Mouse (Mus musculus): ENCODE data around the gene Usp25. TPM values are rescaled to one million over a fixed set of nuclear protein-coding genes. Genes with fewer than 3 reads are reported as not detected.

Gene Usp25
- polyA plus RNA-seq, 1 experiment from 2014 or later: 27.9 TPM

DNA sequence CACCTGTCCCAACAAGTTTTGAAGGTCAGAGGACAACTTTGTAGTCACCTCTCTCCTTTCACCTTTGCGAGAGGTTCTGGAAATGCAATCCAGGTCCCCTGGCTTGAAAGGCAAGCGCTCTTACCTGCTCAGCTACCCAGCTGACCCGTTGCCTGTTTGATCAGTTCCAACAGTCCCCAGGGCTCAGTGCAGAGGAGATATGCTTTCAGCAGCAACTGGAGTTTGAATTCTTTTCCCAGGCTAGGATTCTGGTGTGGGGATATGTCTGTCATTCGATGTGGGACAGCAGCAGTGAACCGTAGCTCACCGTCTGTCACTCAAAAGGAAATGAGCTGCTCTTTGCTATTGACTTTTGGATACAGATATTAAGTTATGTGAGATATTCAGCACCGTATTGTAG is 4.4 kb downstream of the Usp25 start:
- Histone ChIP-seq H3K4me3 (replicated peaks) (no peak overlapping the region), H3K27ac (no peak overlapping the region), H3K36me3 (no peaks in the 10 kb centered on the region), H3K27me3 (replicated peaks) (no peaks in the 10 kb centered on the region), H3K4me1 (peaks cover 6% of the 10 kb centered on the region), H3K9ac (no peak overlapping the region), H3K9me3 (no peaks in the 10 kb centered on the region), H3K4me2 (no peak overlapping the region)
- ATAC-seq (ENCODE audit: insufficient read depth, low FRiP score, low read depth): no peak
- WGBS: 77% methylated on average over 7 of the region's 7 CpGs

DNA sequence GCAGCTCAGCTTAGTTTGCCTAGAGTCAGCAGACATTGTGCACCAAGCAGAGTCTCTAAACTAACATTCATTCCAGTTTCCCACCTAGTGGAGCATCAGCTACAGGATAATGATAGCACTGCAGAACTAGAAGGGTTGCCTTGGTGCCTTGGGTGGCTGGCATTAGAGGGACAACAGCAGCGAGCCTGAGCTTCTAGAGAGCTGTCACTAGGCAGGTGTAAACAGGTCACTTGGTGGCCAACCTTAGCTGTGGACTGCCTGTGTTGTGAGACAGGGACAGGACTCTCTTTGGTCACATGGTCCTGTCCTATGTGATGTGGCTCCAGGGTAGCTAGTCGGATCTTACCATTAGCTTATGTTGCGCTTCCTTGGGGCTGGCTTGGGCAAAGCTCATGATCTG is 6.7 kb downstream of the Usp25 start:
- no peak overlapping the region for H3K4me2 ChIP-seq
- no peak for ATAC-seq (ENCODE audit: insufficient read depth, low FRiP score, low read depth)
- H3K9me3 ChIP-seq: no peaks in the 10 kb centered on the region
- H3K4me3 ChIP-seq (replicated peaks): no peak overlapping the region
- H3K27me3 ChIP-seq (replicated peaks): no peaks in the 10 kb centered on the region
- no peak overlapping the region for H3K9ac ChIP-seq
- peaks cover 6% of the 10 kb centered on the region for H3K4me1 ChIP-seq
- WGBS: 71% methylated on average over 3 of the region's 3 CpGs
- no peak overlapping the region for H3K27ac ChIP-seq
- H3K36me3 ChIP-seq: peaks cover 10% of the 10 kb centered on the region

GRCm38 (mm10) chr16:77023627-77024379 is 10.3 kb downstream of the Usp25 start:
- Histone ChIP-seq H3K36me3 (peaks cover 12% of the 10 kb centered on the region), H3K4me2 (no peak overlapping the region), H3K4me1 (peaks cover 17% of the 10 kb centered on the region), H3K9me3 (no peaks in the 10 kb centered on the region), H3K4me3 (replicated peaks) (no peak overlapping the region), H3K9ac (no peak overlapping the region), H3K27me3 (replicated peaks) (no peaks in the 10 kb centered on the region), H3K27ac (no peak overlapping the region)
- 80% methylated on average over 7 of the region's 7 CpGs for WGBS
- ATAC-seq (ENCODE audit: insufficient read depth, low FRiP score, low read depth): no peak

DNA sequence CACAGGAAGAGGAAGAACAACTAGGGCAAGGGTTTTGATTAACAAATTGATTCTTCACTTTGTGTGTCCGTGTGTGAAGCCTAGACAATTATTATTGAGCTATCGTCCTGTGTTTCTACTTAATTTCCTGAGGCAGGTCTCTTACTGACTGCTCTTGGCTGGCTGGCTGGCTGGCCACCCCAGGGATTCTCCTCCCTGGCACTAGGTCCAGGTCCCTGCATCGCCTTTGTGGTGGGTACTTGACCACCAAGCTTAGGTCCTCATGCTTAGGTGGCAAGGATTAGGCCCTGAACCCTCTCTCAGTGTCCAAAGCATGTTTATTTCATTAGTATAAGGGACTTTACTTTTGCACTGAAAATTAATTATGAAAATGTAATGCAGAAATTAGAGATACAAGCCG is 12.6 kb downstream of the Usp25 start:
- H3K4me1 ChIP-seq: peaks cover 23% of the 10 kb centered on the region
- no peak for ATAC-seq (ENCODE audit: insufficient read depth, low FRiP score, low read depth)
- no peak overlapping the region for H3K9ac ChIP-seq
- no peak overlapping the region for H3K27ac ChIP-seq
- WGBS: 92% methylated on average over 4 of the region's 4 CpGs
- H3K4me3 ChIP-seq (replicated peaks): no peak overlapping the region
- H3K4me2 ChIP-seq: no peak overlapping the region
- H3K27me3 ChIP-seq (replicated peaks): no peaks in the 10 kb centered on the region
- H3K9me3 ChIP-seq: no peaks in the 10 kb centered on the region
- peaks cover 12% of the 10 kb centered on the region for H3K36me3 ChIP-seq

DNA sequence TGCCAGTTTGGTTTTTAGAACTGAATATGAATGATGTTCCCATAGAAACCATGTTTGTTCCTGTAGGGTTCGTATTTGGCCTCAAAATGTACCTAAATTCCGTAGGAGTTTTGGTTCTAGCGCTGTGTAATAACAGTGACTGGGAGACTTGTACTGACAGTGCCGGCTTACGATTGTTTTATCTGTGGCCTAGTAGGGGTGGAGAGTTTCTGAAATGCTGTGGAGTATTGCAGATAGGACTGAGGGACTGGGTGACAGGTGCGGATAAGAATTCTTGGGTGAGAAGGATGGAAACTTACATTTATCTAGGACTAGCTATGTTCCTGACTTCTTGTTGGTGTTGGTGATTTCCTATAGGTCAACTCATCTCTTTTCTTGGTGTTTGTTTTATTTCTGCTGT is 13.4 kb downstream of the Usp25 start:
- peak; percentile 93 for ATAC-seq (ENCODE audit: insufficient read depth, low FRiP score, low read depth)
- 83% methylated on average over 6 of the region's 6 CpGs for WGBS
- H3K27ac ChIP-seq: no peak overlapping the region

GRCm38 (mm10) chr16:77027976-77028686 is 14.6 kb downstream of the Usp25 start:
- Histone ChIP-seq H3K36me3 (peaks cover 12% of the 10 kb centered on the region), H3K9ac (no peak overlapping the region), H3K4me2 (peak overlapping the region; percentile 43), H3K27me3 (replicated peaks) (no peaks in the 10 kb centered on the region), H3K27ac (peak overlapping the region; percentile 41; the same call in 1 of the 2 replicates), H3K9me3 (no peaks in the 10 kb centered on the region), H3K4me3 (replicated peaks) (no peak overlapping the region; the same call in 1 of the 2 replicates), H3K4me1 (peaks cover 23% of the 10 kb centered on the region)
- ATAC-seq (ENCODE audit: insufficient read depth, low FRiP score, low read depth): no peak
- WGBS: 52% methylated on average over 14 of the region's 14 CpGs

More for the DNA sequence above, 13.4 kb downstream of the Usp25 start:
- Histone ChIP-seq H3K9ac (no peak overlapping the region), H3K27me3 (replicated peaks) (no peaks in the 10 kb centered on the region), H3K4me2 (no peak overlapping the region), H3K4me3 (replicated peaks) (no peak overlapping the region), H3K4me1 (peaks cover 23% of the 10 kb centered on the region), H3K9me3 (no peaks in the 10 kb centered on the region), H3K36me3 (peaks cover 12% of the 10 kb centered on the region)

DNA sequence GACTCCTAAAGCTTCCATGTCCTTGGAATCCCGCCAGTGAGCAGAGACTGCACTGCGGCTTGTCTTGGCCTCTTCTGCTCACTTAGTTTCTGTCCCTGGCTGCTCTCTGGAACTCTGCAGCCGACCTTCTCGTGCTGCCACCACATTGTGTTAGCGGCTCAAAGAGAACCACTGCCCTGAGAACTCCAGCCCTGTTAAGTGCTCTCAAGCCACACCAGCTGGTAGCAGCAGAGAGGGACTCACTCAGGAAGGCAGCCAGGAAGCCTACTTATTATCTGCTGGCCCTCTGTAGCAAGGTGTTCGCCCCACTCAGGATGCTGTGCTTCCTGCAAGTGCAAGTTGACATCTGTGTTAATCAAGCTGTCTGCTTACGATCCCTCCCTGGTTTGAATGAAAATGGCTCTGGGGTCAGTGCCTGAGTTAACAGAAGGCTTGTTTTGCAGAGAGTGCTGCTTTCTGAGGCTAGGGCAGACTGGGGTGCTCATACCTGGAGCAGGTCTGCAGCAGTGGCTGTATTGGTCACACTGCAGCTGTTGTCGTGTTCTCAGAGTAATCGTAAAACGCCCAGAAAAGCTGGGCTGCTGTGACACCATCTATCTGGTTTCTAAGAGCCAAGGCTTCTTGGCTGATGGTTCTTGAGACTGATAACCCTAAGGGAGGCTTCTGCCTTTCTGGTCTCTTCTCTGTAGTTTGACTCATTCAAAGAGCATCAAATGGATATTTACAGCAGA is 15.3 kb downstream of the Usp25 start:
- WGBS: 47% methylated on average over 10 of the region's 10 CpGs
- no peak overlapping the region; the same call in 1 of the 2 replicates for H3K4me3 ChIP-seq (replicated peaks)
- H3K9me3 ChIP-seq: no peaks in the 10 kb centered on the region
- H3K27ac ChIP-seq: peak overlapping the region; percentile 41; the same call in 1 of the 2 replicates
- peak overlapping the region; percentile 43 for H3K4me2 ChIP-seq
- peaks cover 12% of the 10 kb centered on the region for H3K36me3 ChIP-seq
- no peaks in the 10 kb centered on the region for H3K27me3 ChIP-seq (replicated peaks)
- ATAC-seq (ENCODE audit: insufficient read depth, low FRiP score, low read depth): peak; percentile 47; the same call in 1 of the 2 replicates
- H3K4me1 ChIP-seq: peaks cover 23% of the 10 kb centered on the region
- no peak overlapping the region for H3K9ac ChIP-seq

DNA sequence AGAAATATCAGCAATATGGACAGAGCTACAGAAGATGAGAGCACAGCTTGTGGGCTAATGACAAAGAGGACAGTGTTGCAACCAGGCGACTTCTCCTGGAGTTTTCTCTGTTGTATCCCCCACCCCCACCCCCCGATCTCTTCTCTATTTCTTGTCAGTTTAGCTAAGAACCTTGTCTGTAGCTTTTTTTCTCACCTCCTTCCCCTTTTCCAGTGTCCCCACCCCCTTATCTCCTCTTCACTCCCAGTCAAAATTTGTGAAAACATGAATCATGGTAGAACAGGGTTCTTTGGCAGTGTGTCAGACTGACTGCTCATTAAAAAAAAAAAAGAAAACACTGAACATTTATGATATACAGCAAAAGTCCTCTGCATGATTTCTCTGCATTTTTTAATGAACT is 16.9 kb downstream of the Usp25 start:
- H3K4me2 ChIP-seq: no peak overlapping the region
- no peaks in the 10 kb centered on the region for H3K27me3 ChIP-seq (replicated peaks)
- H3K4me1 ChIP-seq: peaks cover 23% of the 10 kb centered on the region
- no peak overlapping the region for H3K4me3 ChIP-seq (replicated peaks)
- WGBS: 59% methylated on average over 2 of the region's 2 CpGs
- no peak overlapping the region for H3K27ac ChIP-seq
- H3K9me3 ChIP-seq: no peaks in the 10 kb centered on the region
- no peak overlapping the region for H3K9ac ChIP-seq
- no peaks in the 10 kb centered on the region for H3K36me3 ChIP-seq
- ATAC-seq (ENCODE audit: insufficient read depth, low FRiP score, low read depth): no peak

GRCm38 (mm10) chr16:77034329-77034728 is 20.8 kb downstream of the Usp25 start:
- Histone ChIP-seq H3K4me3 (replicated peaks) (no peak overlapping the region), H3K9me3 (no peaks in the 10 kb centered on the region), H3K36me3 (0 out of 2 replicates have a peak, but pooled peaks cover 3% of the 10 kb centered on the region), H3K4me1 (0 out of 2 replicates have a peak, but pooled peaks cover 8% of the 10 kb centered on the region), H3K27ac (no peak overlapping the region), H3K9ac (no peak overlapping the region), H3K27me3 (replicated peaks) (no peaks in the 10 kb centered on the region), H3K4me2 (no peak overlapping the region)
- no peak for ATAC-seq (ENCODE audit: insufficient read depth, low FRiP score, low read depth)
- 89% methylated on average over 5 of the region's 5 CpGs for WGBS

DNA sequence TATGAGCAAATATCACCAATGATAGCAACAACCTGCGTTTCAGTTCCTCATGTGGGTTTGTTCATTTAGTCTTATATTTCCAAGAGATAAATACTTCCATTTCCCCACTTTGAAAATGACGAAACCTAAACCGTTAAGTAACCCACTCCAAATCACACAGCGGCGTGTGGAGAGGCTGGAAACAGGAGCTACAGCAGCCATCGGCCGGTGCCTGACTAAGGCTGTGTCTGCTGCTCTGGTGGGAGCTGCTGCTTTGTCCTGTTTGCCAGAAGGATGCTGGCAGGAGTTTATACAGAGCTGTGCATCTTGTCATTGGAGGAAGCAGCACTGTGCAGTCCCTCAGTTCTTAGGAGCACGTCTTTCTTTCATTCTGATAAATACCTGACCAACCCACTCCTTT is 21.2 kb downstream of the Usp25 start:
- H3K36me3 ChIP-seq: 0 out of 2 replicates have a peak, but pooled peaks cover 3% of the 10 kb centered on the region
- no peak overlapping the region for H3K4me3 ChIP-seq (replicated peaks)

DNA sequence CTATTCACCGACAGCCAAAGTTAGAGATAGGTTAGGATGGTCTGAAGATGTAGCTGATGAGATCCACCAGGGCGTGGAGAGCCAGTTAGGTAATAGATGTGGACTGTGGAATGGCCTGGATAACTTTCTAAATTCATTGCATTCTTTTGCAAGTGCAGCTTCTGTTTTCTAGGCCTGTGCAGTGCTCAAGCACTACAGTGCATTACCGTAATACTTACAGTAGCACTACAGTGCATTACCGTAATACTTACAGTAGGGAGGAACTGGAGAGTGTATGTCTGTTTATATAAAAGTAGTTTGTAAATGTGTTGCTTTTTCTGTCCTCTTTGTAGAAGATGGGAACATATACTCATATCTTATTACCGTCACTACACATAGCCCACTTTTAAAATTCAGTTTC is 28.1 kb downstream of the Usp25 start:
- no peak for ATAC-seq (ENCODE audit: insufficient read depth, low FRiP score, low read depth)
- H3K4me3 ChIP-seq (replicated peaks): no peak overlapping the region
- 0 out of 2 replicates have a peak, but pooled peaks cover 3% of the 10 kb centered on the region for H3K36me3 ChIP-seq
- 82% methylated on average over 5 of the region's 5 CpGs for WGBS
- H3K4me1 ChIP-seq: no peaks in the 10 kb centered on the region
- H3K4me2 ChIP-seq: no peak overlapping the region
- H3K9me3 ChIP-seq: no peaks in the 10 kb centered on the region
- H3K27ac ChIP-seq: no peak overlapping the region
- no peak overlapping the region for H3K9ac ChIP-seq
- no peaks in the 10 kb centered on the region for H3K27me3 ChIP-seq (replicated peaks)

More for the DNA sequence above, 21.2 kb downstream of the Usp25 start:
- 79% methylated on average over 8 of the region's 8 CpGs for WGBS
- 0 out of 2 replicates have a peak, but pooled peaks cover 6% of the 10 kb centered on the region for H3K4me1 ChIP-seq
- no peak for ATAC-seq (ENCODE audit: insufficient read depth, low FRiP score, low read depth)
- H3K4me2 ChIP-seq: no peak overlapping the region
- H3K27me3 ChIP-seq (replicated peaks): no peaks in the 10 kb centered on the region
- no peak overlapping the region for H3K27ac ChIP-seq
- no peak overlapping the region for H3K9ac ChIP-seq
- no peaks in the 10 kb centered on the region for H3K9me3 ChIP-seq

Data from stomach, embryonic 15.5 days (tissue).